Mouse (Mus musculus) kidney, postnatal 4 days (tissue): ENCODE results near the gene Gm49387.
"Not testable (repeated sequence)": the region's sequence is repeated elsewhere in the genome, so short reads cannot be mapped to it uniquely, and the experiment has no call there.

Experiments used
- DNase-seq, 2 experiments: peaks; one replicate each; pipeline ENCODE4 v3.0.0; 2021; ENCODE audit warnings: mixed read lengths in 2 of 2

The Gm49387 gene

GRCm38 (mm10) chr14:31630677-31631076, 10.0 kb downstream of the Gm49387 start:
- DNase-seq: no peak

GRCm38 (mm10) chr14:31622748-31623147, 17.9 kb downstream of the Gm49387 start:
- no peak for DNase-seq

GRCm38 (mm10) chr14:31620591-31621223, 20.0 kb downstream of the Gm49387 start:
- no peak for DNase-seq

- DNase-seq: no peak
Measured at GRCm38 (mm10) chr14:31617997-31618396, 22.7 kb downstream of the Gm49387 start.

- DNase-seq: no peak
Measured at GRCm38 (mm10) chr14:31617204-31617603, 23.5 kb downstream of the Gm49387 start.

- no peak for DNase-seq
Measured at GRCm38 (mm10) chr14:31613671-31614070, 27.0 kb downstream of the Gm49387 start.

GRCm38 (mm10) chr14:31611986-31612385, 28.7 kb downstream of the Gm49387 start:
- no peak for DNase-seq

GRCm38 (mm10) chr14:31605514-31605913, 35.2 kb downstream of the Gm49387 start:
- DNase-seq: peak in 1 of 2 experiments; percentile 22

- peak; percentile 49 to 55 for DNase-seq
Measured at GRCm38 (mm10) chr14:31604916-31605315, 35.8 kb downstream of the Gm49387 start.

- DNase-seq: not testable (repeated sequence)
Measured at GRCm38 (mm10) chr14:31602616-31602979, 38.1 kb downstream of the Gm49387 start.

GRCm38 (mm10) chr14:31601908-31602615, 38.6 kb downstream of the Gm49387 start:
- no peak for DNase-seq

- DNase-seq: no peak
Measured at GRCm38 (mm10) chr14:31597446-31597845, 43.2 kb downstream of the Gm49387 start.

GRCm38 (mm10) chr14:31596408-31596807, 44.3 kb downstream of the Gm49387 start:
- DNase-seq: no peak

GRCm38 (mm10) chr14:31594693-31595092, 46.0 kb downstream of the Gm49387 start:
- peak in 1 of 2 experiments; percentile 17 for DNase-seq

GRCm38 (mm10) chr14:31593036-31593435, 47.6 kb downstream of the Gm49387 start:
- no peak for DNase-seq

GRCm38 (mm10) chr14:31591243-31591642, 49.4 kb downstream of the Gm49387 start, which contains the start of gene Colq:
Gene Colq (minus strand): TSS chr14:31591343.
- no peak for DNase-seq

GRCm38 (mm10) chr14:31586451-31586850, 54.2 kb downstream of the Gm49387 start:
- no peak for DNase-seq

GRCm38 (mm10) chr14:31583082-31583481, 57.6 kb downstream of the Gm49387 start:
- no peak for DNase-seq

- DNase-seq: no peak
Measured at GRCm38 (mm10) chr14:31577966-31578735, 62.5 kb downstream of the Gm49387 start.

GRCm38 (mm10) chr14:31576846-31577697, 63.6 kb downstream of the Gm49387 start:
- no peak for DNase-seq

GRCm38 (mm10) chr14:31575866-31576265, 64.8 kb downstream of the Gm49387 start:
- no peak for DNase-seq

- no peak for DNase-seq
Measured at GRCm38 (mm10) chr14:31574903-31575665, 65.6 kb downstream of the Gm49387 start.
